Mouse (Mus musculus): ENCODE measurements at regions not wholly inside any gene's neighbourhood (a gene's known extent, or its start where the extent isn't known, plus 50 kb on each side); places are given as distances from the start of the nearest gene placed in this dataset.

GRCm38 (mm10) chr5:67155582-67155981, 56.5 kb upstream of the Phox2b start:
- no peaks in the 10 kb centered on the region for H3K36me3 ChIP-seq (ENCODE audit: insufficient read depth)
- no peak for TF ChIP-seq CTCF (IDR thresholded peaks at IDR 0.05; ENCODE audit: low read depth)
- no peaks in the 10 kb centered on the region for H3K27me3 ChIP-seq (ENCODE audit: insufficient read depth, low read length)
- no peak overlapping the region for H3K9ac ChIP-seq
- no peaks in the 10 kb centered on the region for H3K9me3 ChIP-seq (ENCODE audit: low read length)
- H3K4me1 ChIP-seq (ENCODE audit: insufficient read depth) = no peaks in the 10 kb centered on the region
- H3K4me3 ChIP-seq (ENCODE audit: low read depth, low read length) = no peak overlapping the region
- DNase-seq = no peak
- no peak overlapping the region for H3K27ac ChIP-seq (ENCODE audit: low read depth, low read length)
- ATAC-seq = no peak
- no peak overlapping the region for H3K4me2 ChIP-seq (ENCODE audit: low read depth)

- no peaks in the 10 kb centered on the region for H3K4me1 ChIP-seq (ENCODE audit: insufficient read depth)
- no peak for ATAC-seq
- no peak overlapping the region for H3K4me3 ChIP-seq (ENCODE audit: low read depth, low read length)
- no peak for DNase-seq
- no peaks in the 10 kb centered on the region for H3K36me3 ChIP-seq (ENCODE audit: insufficient read depth)
- no peak overlapping the region for H3K4me2 ChIP-seq (ENCODE audit: low read depth)
- H3K9ac ChIP-seq = no peak overlapping the region
- WGBS = 83% methylated on average over 2 of the region's 2 CpGs
- no peak overlapping the region for H3K27ac ChIP-seq (ENCODE audit: low read depth, low read length)
- H3K9me3 ChIP-seq (ENCODE audit: low read length) = no peaks in the 10 kb centered on the region
- no peaks in the 10 kb centered on the region for H3K27me3 ChIP-seq (ENCODE audit: insufficient read depth, low read length)
- TF ChIP-seq CTCF (IDR thresholded peaks at IDR 0.05; ENCODE audit: low read depth) = no peak
Observed at GRCm38 (mm10) chr5:67156911-67157310, 57.8 kb upstream of the Phox2b start.

GRCm38 (mm10) chr5:67176827-67177226, 77.7 kb upstream of the Phox2b start:
- WGBS = 70% methylated on average over 6 of the region's 6 CpGs
- H3K9me3 ChIP-seq (ENCODE audit: low read length) = no peaks in the 10 kb centered on the region

GRCm38 (mm10) chr5:67179221-67179620, 80.1 kb upstream of the Phox2b start:
- H3K9ac ChIP-seq = no peak overlapping the region
- no peak overlapping the region for H3K4me2 ChIP-seq (ENCODE audit: low read depth)
- no peaks in the 10 kb centered on the region for H3K36me3 ChIP-seq (ENCODE audit: insufficient read depth)
- peak; percentile 8 for DNase-seq
- ATAC-seq = no peak
- WGBS = 66% methylated on average over 12 of the region's 12 CpGs
- H3K27ac ChIP-seq (ENCODE audit: low read depth, low read length) = no peak overlapping the region
- no peak for TF ChIP-seq CTCF (IDR thresholded peaks at IDR 0.05; ENCODE audit: low read depth)
- H3K4me1 ChIP-seq (ENCODE audit: insufficient read depth) = no peaks in the 10 kb centered on the region
- H3K9me3 ChIP-seq (ENCODE audit: low read length) = no peaks in the 10 kb centered on the region
- H3K27me3 ChIP-seq (ENCODE audit: insufficient read depth, low read length) = no peaks in the 10 kb centered on the region
- no peak overlapping the region for H3K4me3 ChIP-seq (ENCODE audit: low read depth, low read length)

More at GRCm38 (mm10) chr5:67176827-67177226, 77.7 kb upstream of the Phox2b start:
- H3K4me3 ChIP-seq (ENCODE audit: low read depth, low read length) = no peak overlapping the region
- DNase-seq (no peak), ATAC-seq (no peak)
- no peak overlapping the region for H3K9ac ChIP-seq
- no peaks in the 10 kb centered on the region for H3K27me3 ChIP-seq (ENCODE audit: insufficient read depth, low read length)
- H3K27ac ChIP-seq (ENCODE audit: low read depth, low read length) = no peak overlapping the region
- no peak for TF ChIP-seq CTCF (IDR thresholded peaks at IDR 0.05; ENCODE audit: low read depth)
- no peaks in the 10 kb centered on the region for H3K36me3 ChIP-seq (ENCODE audit: insufficient read depth)
- no peak overlapping the region for H3K4me2 ChIP-seq (ENCODE audit: low read depth)
- no peaks in the 10 kb centered on the region for H3K4me1 ChIP-seq (ENCODE audit: insufficient read depth)

GRCm38 (mm10) chr5:67189376-67189901, 70.9 kb upstream of the Tmem33 start:
- no peak overlapping the region for H3K9ac ChIP-seq
- H3K4me1 ChIP-seq (ENCODE audit: insufficient read depth) = no peaks in the 10 kb centered on the region
- WGBS = 49% methylated on average over 4 of the region's 4 CpGs
- no peak for TF ChIP-seq CTCF (IDR thresholded peaks at IDR 0.05; ENCODE audit: low read depth)
- no peak overlapping the region for H3K27ac ChIP-seq (ENCODE audit: low read depth, low read length)
- no peak overlapping the region for H3K4me3 ChIP-seq (ENCODE audit: low read depth, low read length)
- no peaks in the 10 kb centered on the region for H3K27me3 ChIP-seq (ENCODE audit: insufficient read depth, low read length)
- no peaks in the 10 kb centered on the region for H3K36me3 ChIP-seq (ENCODE audit: insufficient read depth)
- H3K4me2 ChIP-seq (ENCODE audit: low read depth) = no peak overlapping the region
- no peak for ATAC-seq
- DNase-seq = no peak
- no peaks in the 10 kb centered on the region for H3K9me3 ChIP-seq (ENCODE audit: low read length)

- no peaks in the 10 kb centered on the region for H3K9me3 ChIP-seq (ENCODE audit: low read length)
- WGBS = 74% methylated on average over 2 of the region's 2 CpGs
- no peak overlapping the region for H3K4me3 ChIP-seq (ENCODE audit: low read depth, low read length)
- no peak overlapping the region for H3K4me2 ChIP-seq (ENCODE audit: low read depth)
- H3K4me1 ChIP-seq (ENCODE audit: insufficient read depth) = no peaks in the 10 kb centered on the region
- ATAC-seq (no peak), DNase-seq (no peak)
- no peaks in the 10 kb centered on the region for H3K36me3 ChIP-seq (ENCODE audit: insufficient read depth)
- no peak overlapping the region for H3K27ac ChIP-seq (ENCODE audit: low read depth, low read length)
- TF ChIP-seq CTCF (IDR thresholded peaks at IDR 0.05; ENCODE audit: low read depth) = no peak
- H3K27me3 ChIP-seq (ENCODE audit: insufficient read depth, low read length) = no peaks in the 10 kb centered on the region
- no peak overlapping the region for H3K9ac ChIP-seq
Observed at GRCm38 (mm10) chr5:67194065-67194464, 66.3 kb upstream of the Tmem33 start.

- WGBS = 36% methylated on average over 11 of the region's 11 CpGs
- DNase-seq = no peak
- Histone ChIP-seq H3K4me3 (ENCODE audit: low read depth, low read length) (no peak overlapping the region), H3K27me3 (ENCODE audit: insufficient read depth, low read length) (no peaks in the 10 kb centered on the region), H3K27ac (ENCODE audit: low read depth, low read length) (no peak overlapping the region), H3K4me2 (ENCODE audit: low read depth) (no peak overlapping the region), H3K9me3 (ENCODE audit: low read length) (no peaks in the 10 kb centered on the region), H3K36me3 (ENCODE audit: insufficient read depth) (no peaks in the 10 kb centered on the region), H3K4me1 (ENCODE audit: insufficient read depth) (no peaks in the 10 kb centered on the region), H3K9ac (no peak overlapping the region)
- ATAC-seq = no peak
- no peak for TF ChIP-seq CTCF (IDR thresholded peaks at IDR 0.05; ENCODE audit: low read depth)
Observed at GRCm38 (mm10) chr5:67205083-67205738, 55.2 kb upstream of the Tmem33 start.
